Mouse (Mus musculus) forebrain, embryonic 12.5 days (tissue): Measurements from ENCODE around the gene Hs3st3b1. TPM values are rescaled to one million over a fixed set of nuclear protein-coding genes. Genes with fewer than 3 reads are reported as not detected.

Experiments used
- ATAC-seq: fragments of 200-750 bp; cut with Nextera tagmentation; 2 replicates; pipeline ENCODE4 v1.8.0; 2017; ENCODE audit warnings: moderate TSS enrichment; ENCODE audit not compliant: low FRiP score
- H3K27ac ChIP-seq: fragments of 300-500 bp; sonication (generic); 2 replicates; pipeline ENCODE4 v1.5.1; 2016; ENCODE audit warnings: mild to moderate bottlenecking
- H3K27me3 ChIP-seq: fragments of 300-500 bp; sonication (generic); 2 replicates; pipeline ENCODE4 v1.6.1; 2016; ENCODE audit warnings: mild to moderate bottlenecking
- H3K36me3 ChIP-seq: fragments of 300-500 bp; sonication (generic); replicated peaks from 2 replicates; pipeline ENCODE4 v1.6.1; 2016; ENCODE audit warnings: mild to moderate bottlenecking
- H3K4me1 ChIP-seq: fragments of 300-500 bp; sonication (generic); 2 replicates; pipeline ENCODE4 v1.6.1; 2016
- H3K4me2 ChIP-seq: fragments of 300-500 bp; sonication (generic); 2 replicates; pipeline ENCODE4 v1.6.1; 2016; ENCODE audit warnings: mild to moderate bottlenecking, moderate library complexity
- H3K4me3 ChIP-seq: fragments of 300-500 bp; sonication (generic); replicated peaks from 2 replicates; pipeline ENCODE4 v1.5.1; 2016; ENCODE audit warnings: mild to moderate bottlenecking
- H3K9ac ChIP-seq: fragments of 300-500 bp; sonication (generic); 2 replicates; pipeline ENCODE4 v1.6.1; 2016; ENCODE audit warnings: mild to moderate bottlenecking
- H3K9me3 ChIP-seq: fragments of 300-500 bp; sonication (generic); 2 replicates; pipeline ENCODE4 v1.6.1; 2016
- WGBS: fragments of 180-500 bp; shearing (Covaris S2); methylation state at CpG from one replicate; pipeline ENCODE4 v1.1.7; 2016; 5-methylcytosine and 5-hydroxymethylcytosine counted together
- polyA plus RNA-seq: library from polyadenylated mRNA; unstranded; fragments of >200 nt; fragmentation: Nextera tagmentation; extraction: Ambion mirVana; gene quantifications from 2 replicates; pipeline ENCODE4 v1.2.1, GENCODE M21; 2016

Hs3st3b1 gene
- polyA plus RNA-seq, 1 experiment from 2014 or later: 8.8 TPM

DNA sequence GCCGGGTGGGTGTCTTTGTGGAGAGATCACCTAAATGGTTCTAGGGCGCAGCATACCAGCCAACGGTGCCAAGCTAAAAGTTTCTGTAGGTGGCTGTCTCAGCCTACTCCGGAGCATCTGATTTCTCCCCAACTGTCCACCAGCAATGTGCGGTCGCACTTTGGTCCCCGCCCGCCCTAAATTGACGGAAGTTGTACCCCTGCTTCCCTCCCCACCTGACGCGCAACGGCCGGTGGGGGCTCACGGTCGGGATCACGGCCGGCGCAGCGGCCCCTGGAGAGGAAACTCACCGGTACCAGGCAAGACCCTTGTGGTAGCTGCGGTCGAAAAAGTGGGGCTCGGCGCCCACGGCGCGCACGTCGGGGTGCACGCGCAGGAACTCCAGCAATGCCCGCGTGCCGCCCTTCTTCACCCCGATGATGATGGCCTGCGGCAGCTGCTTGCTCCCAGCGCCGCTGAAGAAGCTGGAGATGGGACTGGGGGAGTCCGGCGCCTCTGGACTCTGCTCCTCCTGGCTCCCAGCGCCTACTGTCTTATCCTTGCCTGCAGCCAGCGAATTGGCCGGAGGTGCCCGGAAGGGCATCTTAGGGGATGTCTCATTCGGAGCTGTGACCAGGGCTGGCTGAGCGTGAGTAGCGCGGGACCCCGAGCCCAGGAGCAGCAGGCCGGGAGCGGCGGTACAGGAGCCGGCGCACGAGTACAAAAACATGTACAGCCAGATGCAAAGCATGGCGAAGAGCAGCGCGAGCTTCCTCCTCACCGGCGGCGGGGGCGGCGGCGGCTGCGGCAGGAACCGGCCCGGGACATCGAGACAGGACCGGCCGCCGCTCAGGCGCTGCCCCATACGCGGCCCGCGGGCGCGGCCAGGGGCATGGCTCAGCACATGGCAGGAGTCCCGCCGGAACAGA lies 792 bp downstream of the Hs3st3b1 start:
- Histone ChIP-seq H3K9me3 (no peaks in the 10 kb centered on the region), H3K4me3 (peak overlapping the region; percentile 59), H3K27me3 (peaks cover 95% of the 10 kb centered on the region), H3K4me1 (peaks cover 74% of the 10 kb centered on the region), H3K4me2 (peak overlapping the region; percentile 93), H3K9ac (peak overlapping the region; percentile 60), H3K27ac (0 out of 2 replicates have a peak overlapping the region, but pooled peaks have one; percentile 43), H3K36me3 (no peaks in the 10 kb centered on the region)
- under 1% methylated on average over 73 of the region's 80 CpGs for WGBS
- ATAC-seq: 0 out of 2 replicates have a peak, but pooled peaks have one; percentile 9

DNA sequence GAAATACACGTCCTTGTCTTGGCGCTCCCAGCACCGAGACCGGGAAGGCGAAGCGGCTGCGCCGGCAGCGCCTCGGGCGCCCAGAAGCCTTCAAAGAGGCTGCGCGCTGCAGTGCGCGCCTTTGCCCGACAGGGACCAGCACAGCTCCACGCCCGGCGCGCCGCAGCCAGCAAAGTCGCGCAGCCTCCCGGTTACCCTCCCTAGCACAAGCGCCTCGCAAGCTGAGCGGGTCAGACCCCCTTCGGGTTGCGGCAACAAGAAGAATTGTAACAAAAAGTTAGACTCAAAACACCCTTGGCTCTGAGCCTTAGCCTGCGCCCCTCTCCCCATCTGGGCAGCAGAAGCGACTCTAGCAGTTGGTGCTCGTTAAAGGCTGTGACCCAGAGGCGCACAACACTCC lies 1.6 kb downstream of the Hs3st3b1 start:
- ATAC-seq: peak; percentile 67
- Histone ChIP-seq H3K36me3 (no peaks in the 10 kb centered on the region), H3K4me1 (peaks cover 74% of the 10 kb centered on the region), H3K9ac (peak overlapping the region; percentile 60), H3K4me2 (peak overlapping the region; percentile 93), H3K4me3 (peak overlapping the region; percentile 59), H3K9me3 (no peaks in the 10 kb centered on the region), H3K27ac (no peak overlapping the region), H3K27me3 (peaks cover 92% of the 10 kb centered on the region)
- WGBS: 0% methylated on average over 33 of the region's 33 CpGs

DNA sequence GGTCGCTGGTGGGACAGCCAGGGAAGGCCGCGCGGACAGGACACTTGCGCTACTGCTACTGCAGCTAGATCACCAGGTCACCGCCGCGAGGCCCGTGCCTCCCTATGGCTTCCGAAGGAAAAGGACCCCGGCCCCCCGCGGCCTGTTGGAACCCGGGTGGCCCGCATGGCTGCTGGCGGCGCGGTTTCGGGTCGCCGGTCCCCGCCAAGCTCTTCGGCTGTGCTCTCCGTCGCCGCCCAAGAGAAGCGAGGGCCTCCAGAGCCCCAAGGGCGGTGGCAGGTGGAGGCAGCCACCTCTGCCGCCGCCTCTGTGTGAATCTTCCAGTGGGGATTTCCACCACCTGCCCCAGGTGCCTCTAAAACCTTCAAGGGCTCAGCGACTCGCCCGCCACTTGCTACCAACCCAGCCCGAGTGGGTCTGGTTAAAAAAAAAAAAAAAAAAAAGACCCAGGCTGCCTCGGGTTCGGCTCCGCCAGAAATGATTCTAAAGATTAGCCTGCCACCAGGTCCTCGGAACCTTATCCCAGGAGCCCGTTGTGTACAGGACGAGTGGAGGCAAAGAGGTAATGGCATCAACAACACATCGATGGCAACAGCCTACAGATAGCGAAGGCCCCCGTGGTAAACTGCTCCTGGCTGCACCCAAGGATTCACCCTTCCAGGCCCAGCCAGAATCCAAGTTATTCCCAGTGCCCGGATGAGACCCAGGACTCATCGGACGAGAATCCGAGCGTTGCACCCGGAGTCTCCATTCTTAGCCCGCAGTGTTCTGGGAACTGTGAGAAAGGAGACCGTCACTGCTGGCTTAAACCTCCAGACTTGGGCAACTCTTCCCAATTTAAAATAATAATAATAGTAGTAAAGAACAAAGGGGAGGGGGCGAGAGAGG lies 2.6 kb downstream of the Hs3st3b1 start:
- H3K27ac ChIP-seq: 0 out of 2 replicates have a peak overlapping the region, but pooled peaks have one; percentile 15
- peak overlapping the region; percentile 59 for H3K4me3 ChIP-seq
- H3K4me1 ChIP-seq: peaks cover 69% of the 10 kb centered on the region
- no peaks in the 10 kb centered on the region for H3K9me3 ChIP-seq
- H3K36me3 ChIP-seq: no peaks in the 10 kb centered on the region
- peak overlapping the region; percentile 60; the same call in 1 of the 2 replicates for H3K9ac ChIP-seq
- peaks cover 90% of the 10 kb centered on the region for H3K27me3 ChIP-seq
- H3K4me2 ChIP-seq: peak overlapping the region; percentile 93
- no peak for ATAC-seq
- 2% methylated on average over 52 of the region's 52 CpGs for WGBS

DNA sequence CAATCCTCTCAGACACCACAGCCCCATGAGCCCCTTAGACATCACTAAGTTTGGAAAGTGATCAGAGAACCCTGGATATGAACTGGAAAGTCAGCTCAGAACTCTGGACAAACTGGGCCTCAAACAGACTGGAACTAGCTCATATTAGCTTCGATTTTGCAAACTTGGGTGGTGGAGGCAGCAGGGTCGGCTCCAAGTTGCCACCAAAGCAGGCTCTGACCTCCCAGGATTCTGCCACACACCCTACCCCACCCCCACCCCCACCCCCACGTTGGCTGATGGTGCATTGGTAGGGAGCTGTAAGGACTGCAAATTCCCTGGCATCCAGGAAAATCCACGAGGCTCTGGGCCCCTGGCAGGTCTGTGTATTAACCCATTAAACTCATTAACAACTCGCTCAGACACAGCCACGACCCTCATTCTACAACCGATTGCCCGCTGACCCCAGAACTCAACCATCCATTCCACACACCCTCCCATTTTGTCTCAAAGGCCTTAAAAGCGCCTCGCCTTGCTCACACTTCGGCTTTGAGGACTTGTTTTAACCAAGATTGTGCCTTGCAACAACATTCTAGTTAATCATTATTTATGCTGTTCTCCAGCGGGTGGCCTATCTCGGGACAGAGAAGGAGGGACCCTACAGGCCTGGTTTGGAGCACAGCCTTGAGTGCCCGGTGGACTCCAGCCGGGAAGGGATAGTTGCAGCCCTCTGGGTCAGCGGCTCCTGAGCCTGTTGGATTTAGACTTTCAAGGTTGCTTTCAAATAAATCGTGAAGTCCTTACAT lies 3.6 kb downstream of the Hs3st3b1 start:
- 10% methylated on average over 17 of the region's 17 CpGs for WGBS
- no peak for ATAC-seq
- Histone ChIP-seq H3K4me1 (peaks cover 69% of the 10 kb centered on the region), H3K9me3 (no peaks in the 10 kb centered on the region), H3K27me3 (peaks cover 87% of the 10 kb centered on the region), H3K36me3 (no peaks in the 10 kb centered on the region), H3K27ac (no peak overlapping the region), H3K9ac (0 out of 2 replicates have a peak overlapping the region, but pooled peaks have one; percentile 60), H3K4me2 (peak overlapping the region; percentile 93), H3K4me3 (peak overlapping the region; percentile 59)

DNA sequence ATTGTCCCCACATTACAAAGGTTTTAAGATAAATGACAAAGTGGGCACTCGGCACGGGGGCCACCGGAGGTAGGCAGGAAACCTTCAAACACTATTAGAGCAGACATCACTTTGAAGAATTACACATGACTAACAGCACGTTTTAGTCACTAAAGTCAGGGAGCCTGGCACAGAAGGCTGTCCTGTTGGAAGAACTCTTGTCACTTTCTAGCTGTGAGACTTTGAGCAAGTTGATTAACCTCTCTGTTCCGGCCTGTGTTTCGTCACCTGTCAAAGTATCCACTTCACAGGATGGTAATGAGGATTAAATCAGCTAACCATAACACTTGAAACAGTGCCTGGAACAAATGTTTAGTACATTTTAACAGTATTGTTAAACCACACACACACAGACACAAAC lies 4.5 kb downstream of the Hs3st3b1 start:
- ATAC-seq: no peak
- Histone ChIP-seq H3K4me1 (peaks cover 60% of the 10 kb centered on the region), H3K9ac (no peak overlapping the region), H3K4me3 (0 out of 2 replicates have a peak overlapping the region, but pooled peaks have one; percentile 5), H3K36me3 (no peaks in the 10 kb centered on the region), H3K9me3 (no peaks in the 10 kb centered on the region), H3K27me3 (peaks cover 87% of the 10 kb centered on the region), H3K27ac (no peak overlapping the region), H3K4me2 (no peak overlapping the region)
- WGBS: 16% methylated on average over 6 of the region's 6 CpGs

DNA sequence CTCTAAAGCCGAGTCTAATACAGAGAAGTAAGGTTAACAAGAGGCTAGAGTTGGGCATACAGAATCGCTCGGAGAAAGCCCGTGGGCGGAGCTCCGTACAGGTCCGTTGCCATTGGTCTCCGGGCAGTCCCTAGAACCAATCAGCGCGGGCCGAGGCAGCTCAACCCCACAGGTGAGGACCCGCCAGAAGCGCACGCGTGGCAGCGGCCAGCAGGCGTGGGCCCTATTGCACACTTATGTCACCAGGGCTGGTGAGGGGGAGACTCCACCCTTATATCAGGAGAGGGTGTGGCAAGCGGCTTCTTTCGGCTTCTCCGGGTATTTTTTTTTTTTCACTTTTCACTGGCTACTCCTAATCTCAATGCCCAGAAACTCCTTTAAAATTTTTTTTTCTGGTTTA lies 7.7 kb downstream of the Hs3st3b1 start:
- H3K4me3 ChIP-seq: peak overlapping the region; percentile 32
- H3K4me1 ChIP-seq: peaks cover 49% of the 10 kb centered on the region
- H3K9me3 ChIP-seq: no peaks in the 10 kb centered on the region
- peak; percentile 91 for ATAC-seq
- no peak overlapping the region for H3K9ac ChIP-seq
- H3K4me2 ChIP-seq: peak overlapping the region; percentile 57
- WGBS: 2% methylated on average over 20 of the region's 20 CpGs
- H3K36me3 ChIP-seq: no peaks in the 10 kb centered on the region
- H3K27me3 ChIP-seq: peaks cover 89% of the 10 kb centered on the region
- no peak overlapping the region for H3K27ac ChIP-seq

DNA sequence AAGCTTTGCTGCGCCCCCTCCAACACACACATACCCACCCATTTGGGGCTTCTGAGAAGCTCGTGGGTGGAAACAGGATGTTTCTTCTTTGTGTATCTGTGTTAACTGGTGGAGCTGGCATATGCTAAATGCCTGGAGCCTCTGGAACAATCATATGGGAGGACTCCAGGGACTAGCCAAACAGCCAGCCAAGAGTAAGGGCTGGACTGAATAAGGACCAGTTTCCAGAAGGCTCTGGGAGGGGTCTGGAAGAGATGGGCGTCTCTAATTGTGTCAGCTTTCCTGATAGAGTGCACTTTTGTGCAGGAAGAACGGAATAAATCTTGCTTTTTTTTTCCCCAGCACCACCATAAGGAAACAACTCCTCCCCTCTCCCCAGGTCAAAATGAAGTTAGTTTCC lies 8.2 kb downstream of the Hs3st3b1 start:
- Histone ChIP-seq H3K4me2 (peak overlapping the region; percentile 57), H3K27ac (no peak overlapping the region), H3K9me3 (no peaks in the 10 kb centered on the region), H3K4me1 (peaks cover 45% of the 10 kb centered on the region), H3K9ac (no peak overlapping the region), H3K4me3 (peak overlapping the region; percentile 32), H3K36me3 (no peaks in the 10 kb centered on the region), H3K27me3 (peaks cover 85% of the 10 kb centered on the region)
- ATAC-seq: peak; percentile 39; the same call in 1 of the 2 replicates
- 34% methylated on average over 4 of the region's 4 CpGs for WGBS

DNA sequence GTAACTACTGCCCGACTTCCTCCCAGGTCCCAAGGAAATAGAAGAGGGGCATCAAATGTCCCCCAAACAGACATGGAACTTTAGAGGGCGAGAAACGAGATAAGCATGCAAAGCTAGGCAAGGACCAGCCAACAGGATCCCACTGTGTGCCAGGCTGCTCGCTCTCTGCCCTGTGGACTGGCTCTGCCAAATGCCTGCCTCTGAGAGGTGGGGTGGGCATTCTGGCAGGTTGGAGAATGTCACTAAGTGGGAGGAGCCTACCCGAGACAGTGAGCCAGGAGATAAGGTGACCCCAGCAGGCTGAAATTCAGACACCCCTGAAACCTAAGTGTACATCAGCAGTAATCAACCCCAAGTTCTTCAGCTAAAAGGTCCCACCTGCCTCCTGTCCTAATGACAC lies 11.1 kb downstream of the Hs3st3b1 start:
- Histone ChIP-seq H3K4me3 (no peak overlapping the region), H3K27ac (no peak overlapping the region), H3K9ac (no peak overlapping the region), H3K27me3 (peaks cover 67% of the 10 kb centered on the region), H3K4me1 (peaks cover 36% of the 10 kb centered on the region), H3K36me3 (no peaks in the 10 kb centered on the region), H3K9me3 (no peaks in the 10 kb centered on the region), H3K4me2 (no peak overlapping the region)
- WGBS: 55% methylated on average over 5 of the region's 5 CpGs
- no peak for ATAC-seq

DNA sequence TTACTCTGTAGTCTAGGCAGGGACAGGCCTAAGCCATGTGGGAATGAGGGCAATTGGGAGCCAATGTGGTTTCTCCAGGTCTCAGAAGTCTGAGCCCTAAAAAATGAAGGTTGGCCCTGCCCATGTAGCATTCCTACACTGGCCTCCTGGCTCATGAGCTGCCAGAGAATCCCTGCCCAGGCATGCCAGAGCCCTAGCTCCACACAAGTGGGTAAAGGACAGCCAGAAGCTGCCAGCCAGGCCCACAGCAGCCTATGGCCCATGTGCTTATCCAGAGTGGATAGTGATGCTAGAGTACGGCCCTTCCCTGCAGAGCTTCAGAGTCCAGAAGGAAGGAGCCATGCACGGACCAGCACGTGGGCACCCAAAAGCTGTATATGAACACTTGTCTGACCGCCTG lies 12.1 kb downstream of the Hs3st3b1 start:
- ATAC-seq: no peak
- Histone ChIP-seq H3K27ac (no peak overlapping the region), H3K4me3 (no peak overlapping the region), H3K9me3 (no peaks in the 10 kb centered on the region), H3K4me2 (no peak overlapping the region), H3K36me3 (no peaks in the 10 kb centered on the region), H3K27me3 (peaks cover 67% of the 10 kb centered on the region), H3K9ac (no peak overlapping the region), H3K4me1 (peaks cover 47% of the 10 kb centered on the region)
- 89% methylated on average over 4 of the region's 4 CpGs for WGBS

DNA sequence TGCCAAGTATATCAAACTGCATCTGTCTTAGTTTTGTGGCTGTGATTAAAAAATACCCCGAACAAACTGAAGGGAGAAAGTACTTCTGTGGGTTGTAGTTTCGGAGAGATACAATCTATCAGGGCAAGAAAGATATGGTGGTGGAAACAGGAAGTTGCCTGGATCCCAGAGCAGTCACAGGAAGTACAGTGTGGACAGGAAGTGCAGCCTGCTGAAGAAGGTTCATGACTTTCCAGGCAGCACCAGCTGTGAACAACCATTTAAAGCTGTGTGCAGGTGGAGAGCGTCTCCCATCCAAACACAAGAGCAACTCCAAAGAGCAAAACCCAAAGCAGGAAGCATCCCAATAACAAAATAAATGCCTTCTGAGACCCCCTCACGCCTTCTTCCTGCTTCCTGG lies 13.6 kb downstream of the Hs3st3b1 start:
- Histone ChIP-seq H3K4me3 (no peak overlapping the region), H3K9ac (no peak overlapping the region), H3K36me3 (no peaks in the 10 kb centered on the region), H3K9me3 (no peaks in the 10 kb centered on the region), H3K4me1 (peaks cover 40% of the 10 kb centered on the region), H3K27me3 (peaks cover 61% of the 10 kb centered on the region), H3K27ac (no peak overlapping the region), H3K4me2 (no peak overlapping the region)
- 87% methylated on average over 4 of the region's 4 CpGs for WGBS
- no peak for ATAC-seq

DNA sequence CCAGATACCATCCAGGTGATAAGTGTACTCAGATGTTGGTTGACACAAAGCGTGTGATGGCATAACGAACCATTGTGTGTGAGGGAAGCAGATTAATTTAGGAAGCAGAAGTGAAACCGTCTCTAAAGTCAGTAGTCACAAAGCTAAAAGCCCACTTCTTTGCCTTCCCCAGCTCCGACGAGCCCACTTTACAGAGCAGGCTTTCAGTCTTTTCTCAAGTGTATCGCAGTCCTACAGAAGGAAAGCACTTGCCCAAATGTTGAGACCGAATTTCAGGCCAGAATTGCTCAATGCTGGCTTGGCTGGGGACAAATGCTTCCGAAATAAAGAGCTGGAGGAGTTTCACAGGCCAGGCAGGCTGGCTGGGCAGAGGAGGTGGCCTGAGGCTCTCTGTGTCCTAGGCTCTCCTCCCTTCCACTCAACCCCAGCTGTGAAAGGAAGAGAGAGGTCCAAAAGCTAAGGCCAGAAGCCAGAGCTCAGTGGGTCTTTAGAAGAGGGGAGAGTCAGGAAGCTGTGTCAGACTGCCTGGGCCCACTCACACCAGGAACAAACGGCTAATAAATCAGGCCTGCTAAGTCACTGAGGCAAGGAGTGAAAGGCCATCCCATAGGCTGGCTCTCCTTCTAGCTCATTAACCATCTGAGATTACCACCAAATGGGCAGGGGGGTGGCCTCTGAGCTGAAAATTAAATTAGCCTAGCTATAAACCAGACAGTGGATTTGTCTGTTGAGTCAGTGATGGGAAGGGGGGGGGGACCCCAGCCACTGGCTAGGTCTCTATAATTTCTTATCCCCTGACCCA lies 15.3 kb downstream of the Hs3st3b1 start:
- no peaks in the 10 kb centered on the region for H3K9me3 ChIP-seq
- H3K36me3 ChIP-seq: no peaks in the 10 kb centered on the region
- peaks cover 41% of the 10 kb centered on the region for H3K4me1 ChIP-seq
- H3K27ac ChIP-seq: no peak overlapping the region
- ATAC-seq: no peak
- H3K4me2 ChIP-seq: no peak overlapping the region
- WGBS: 67% methylated on average over 9 of the region's 9 CpGs
- peaks cover 60% of the 10 kb centered on the region for H3K27me3 ChIP-seq
- no peak overlapping the region for H3K9ac ChIP-seq
- H3K4me3 ChIP-seq: no peak overlapping the region
